Mouse (Mus musculus): ENCODE results near the gene C2cd4a.

Gene C2cd4a

GRCm38 (mm10) chr9:67831359-67832045 is 628 bp downstream of the C2cd4a start:
- DNase-seq, result no peak

- DNase-seq, result peak; percentile 70
Observed at GRCm38 (mm10) chr9:67830411-67831358, 1.4 kb downstream of the C2cd4a start.

- DNase-seq, result peak; percentile 53
Observed at GRCm38 (mm10) chr9:67828182-67828581, 3.9 kb downstream of the C2cd4a start.

GRCm38 (mm10) chr9:67825527-67825926 is 6.6 kb downstream of the C2cd4a start:
- no peak for DNase-seq

- DNase-seq, result no peak
Observed at GRCm38 (mm10) chr9:67823131-67823530, 9.0 kb downstream of the C2cd4a start.

GRCm38 (mm10) chr9:67818668-67818950 is 13.5 kb downstream of the C2cd4a start:
- DNase-seq, result no peak

- DNase-seq, result no peak
Observed at GRCm38 (mm10) chr9:67817898-67818667, 14.0 kb downstream of the C2cd4a start.

GRCm38 (mm10) chr9:67816172-67816928 is 15.8 kb downstream of the C2cd4a start:
- DNase-seq, result no peak

- no peak for DNase-seq
Observed at GRCm38 (mm10) chr9:67813665-67814337, 18.3 kb downstream of the C2cd4a start.

GRCm38 (mm10) chr9:67813171-67813570 is 19.0 kb downstream of the C2cd4a start:
- no peak for DNase-seq

GRCm38 (mm10) chr9:67811116-67811515 is 21.0 kb downstream of the C2cd4a start:
- no peak for DNase-seq

GRCm38 (mm10) chr9:67810527-67810926 is 21.6 kb downstream of the C2cd4a start:
- no peak for DNase-seq

- no peak for DNase-seq
Observed at GRCm38 (mm10) chr9:67807000-67807399, 25.1 kb downstream of the C2cd4a start.

- DNase-seq, result peak; percentile 73
Observed at GRCm38 (mm10) chr9:67802241-67802640, 29.9 kb downstream of the C2cd4a start.

GRCm38 (mm10) chr9:67799078-67799819 is 32.9 kb downstream of the C2cd4a start:
- DNase-seq, result no peak

- DNase-seq, result peak; percentile 66
Observed at GRCm38 (mm10) chr9:67795205-67795675, 36.9 kb downstream of the C2cd4a start.

- no peak for DNase-seq
Observed at GRCm38 (mm10) chr9:67794668-67795067, 37.5 kb downstream of the C2cd4a start.

- DNase-seq, result no peak
Observed at GRCm38 (mm10) chr9:67794216-67794615, 37.9 kb downstream of the C2cd4a start.

GRCm38 (mm10) chr9:67793501-67793900 is 38.6 kb downstream of the C2cd4a start:
- DNase-seq, result no peak

GRCm38 (mm10) chr9:67792405-67792804 is 39.7 kb downstream of the C2cd4a start:
- DNase-seq, result no peak

- no peak for DNase-seq
Observed at GRCm38 (mm10) chr9:67787671-67788070, 44.5 kb downstream of the C2cd4a start.

Data from right cerebral cortex, postnatal 4 days (tissue).